Mouse (Mus musculus) mesoderm, embryonic 11.5 days (tissue): Measurements from ENCODE around the gene Mccc2.

ENCODE experiments used
- DNase-seq: peaks from one replicate; pipeline ENCODE4 v3.0.0-alpha.2; 2012; ENCODE audit warnings: low read depth, low spot score

Gene Mccc2

GRCm38 (mm10) chr13:99939320-99939671, 76.1 kb downstream of the Mccc2 start:
- DNase-seq = no peak

GRCm38 (mm10) chr13:99938606-99939319, 76.7 kb downstream of the Mccc2 start:
- DNase-seq = no peak

DNA sequence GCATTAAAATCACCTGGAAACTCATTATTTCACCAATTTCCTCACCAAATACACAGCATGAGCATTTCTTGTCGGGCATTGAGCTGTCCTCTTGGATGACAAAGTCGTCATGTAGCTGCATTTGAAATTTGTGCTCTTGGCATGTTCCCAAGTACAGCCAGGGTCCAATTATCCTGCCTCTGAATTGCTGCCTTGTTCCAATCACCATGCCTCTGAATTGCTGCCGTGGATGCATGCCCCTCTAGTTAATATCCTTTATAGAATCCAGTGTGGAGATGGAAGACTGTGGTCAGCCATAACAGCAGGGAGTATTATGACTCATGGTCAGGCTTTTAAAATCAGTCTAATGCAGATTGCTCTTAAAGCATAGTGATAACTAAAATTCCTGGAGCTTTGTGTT, 77.7 kb downstream of the Mccc2 start:
- no peak for DNase-seq

DNA sequence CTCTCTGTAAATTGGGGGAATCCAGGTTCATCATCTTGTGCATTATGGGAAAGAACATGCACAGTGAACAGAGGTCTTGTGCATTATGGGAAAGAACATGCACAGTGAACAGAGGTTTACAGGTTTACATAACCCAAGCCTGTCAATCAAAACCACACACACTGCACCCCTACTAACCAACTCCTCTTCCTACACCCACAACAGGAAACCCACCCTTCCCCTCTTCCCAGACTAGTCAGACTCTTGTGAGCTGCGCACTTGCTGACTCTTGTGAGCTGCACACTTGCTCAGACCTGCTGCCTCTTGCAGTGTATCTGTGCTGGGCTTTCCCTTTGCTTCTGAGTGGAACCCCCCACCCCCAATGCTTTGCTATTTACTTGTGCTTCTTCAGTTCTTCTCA, 83.0 kb downstream of the Mccc2 start:
- DNase-seq = no peak

DNA sequence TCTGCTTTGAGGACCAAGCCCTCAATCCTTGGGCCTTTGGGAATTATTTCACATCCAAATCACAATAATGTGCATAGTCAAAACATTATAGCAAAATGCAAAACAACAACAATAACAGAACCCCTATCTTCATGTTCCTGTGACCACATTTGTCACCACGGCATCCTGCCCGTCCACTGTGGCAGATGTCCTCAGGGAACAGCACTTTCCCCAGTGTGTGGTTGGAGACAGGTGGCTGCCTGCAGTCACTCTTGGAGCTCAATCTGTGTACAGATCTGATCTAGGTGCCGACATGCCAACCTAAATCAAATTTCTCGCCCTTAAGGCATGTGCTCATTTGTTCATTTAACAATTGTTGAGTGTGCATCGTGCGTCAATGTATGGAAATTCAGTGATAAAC, 83.9 kb downstream of the Mccc2 start:
- no peak for DNase-seq

- peak; percentile 60 for DNase-seq
Measured at GRCm38 (mm10) chr13:99926249-99926648, 89.2 kb downstream of the Mccc2 start.

DNA sequence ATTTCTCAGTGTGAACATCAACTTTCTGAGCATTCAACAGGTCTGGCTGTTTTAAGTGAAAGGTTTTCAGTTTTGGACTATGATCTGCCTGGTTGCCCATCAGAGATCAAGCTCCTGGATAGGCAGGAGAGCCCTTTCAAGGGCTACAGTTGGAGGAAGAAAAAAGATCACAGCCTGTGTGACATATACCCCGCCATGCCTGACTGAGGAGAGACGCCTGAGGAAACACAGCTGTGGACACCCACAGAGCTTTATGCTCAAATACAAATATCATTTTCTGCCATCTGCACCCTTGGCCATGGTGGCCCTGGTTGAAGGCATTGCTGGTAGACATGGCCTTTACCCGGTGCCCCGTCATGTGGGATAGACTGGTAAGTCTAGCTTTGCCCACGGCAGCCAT, 99.8 kb downstream of the Mccc2 start:
- DNase-seq = no peak

DNA sequence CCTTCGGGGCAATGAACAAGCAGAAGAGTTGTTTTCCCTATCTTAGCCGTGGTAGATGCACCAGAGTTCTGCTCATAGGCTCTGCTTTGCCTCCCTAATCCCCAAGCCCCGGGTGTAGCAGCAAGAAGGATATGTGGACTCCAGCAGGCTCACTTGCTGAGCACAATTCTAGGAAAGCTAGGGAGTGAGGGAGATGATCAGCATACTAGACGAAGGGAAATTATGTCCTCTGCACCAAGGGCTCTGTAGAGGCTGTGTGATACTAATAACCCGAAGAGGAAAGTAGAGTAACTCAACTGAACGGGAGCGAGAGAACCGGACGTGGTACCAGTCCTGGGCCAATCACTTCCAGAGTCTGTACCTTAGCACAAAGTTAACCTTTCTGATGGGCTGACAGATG, 114.5 kb downstream of the Mccc2 start, which contains the start of gene Cartpt:
Gene Cartpt (minus strand): TSS at position 127 of the 400 bp plus-strand sequence.
- DNase-seq = no peak

- DNase-seq = peak; percentile 87
Measured at GRCm38 (mm10) chr13:99900557-99900892, 114.9 kb downstream of the Mccc2 start.

- DNase-seq = no peak
Measured at GRCm38 (mm10) chr13:99899670-99900556, 115.5 kb downstream of the Mccc2 start.

DNA sequence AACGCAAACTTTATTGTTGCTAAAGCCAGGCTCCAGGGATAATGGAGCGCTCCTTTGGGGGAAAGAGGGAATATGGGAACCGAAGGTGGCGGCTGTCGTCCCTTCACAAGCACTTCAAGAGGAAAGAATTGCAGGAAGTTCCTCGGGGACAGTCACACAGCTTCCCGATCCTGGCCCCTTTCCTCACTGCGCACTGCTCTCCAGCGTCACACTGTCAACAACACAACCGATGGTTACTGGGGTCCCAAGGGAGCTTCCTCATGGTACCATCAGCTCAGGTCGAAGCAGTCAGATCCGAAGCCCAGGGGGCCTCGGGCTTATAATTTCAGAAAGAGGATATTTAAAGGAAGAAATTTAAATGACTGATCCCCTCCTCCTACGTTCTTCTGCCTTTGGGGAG, 116.6 kb downstream of the Mccc2 start:
- DNase-seq = no peak
